Mouse (Mus musculus): Measurements from ENCODE around the gene Gm9780. TPM values are rescaled to one million over a fixed set of nuclear protein-coding genes. Genes with fewer than 3 reads are reported as not detected.
"Not testable (repeated sequence)": the region's sequence is repeated elsewhere in the genome, so short reads cannot be mapped to it uniquely, and the experiment has no call there.

Gm9780 gene
- total RNA-seq (2021): 1 to 10 TPM; 1.3 to 5.1 TPM

GRCm38 (mm10) chr14:26042611-26043010 lies at the start of gene Gm9780:
Gene Gm9780, minus strand, starts transcription at chr14:26042711.
- DNase-seq; intact Hi-C loops (cut with DNase I): not testable (repeated sequence)

GRCm38 (mm10) chr14:26081997-26082396 lies 39.5 kb upstream of the Gm9780 start, which contains the start of gene Cphx3:
Gene Cphx3, plus strand, starts transcription at chr14:26082297.
- DNase-seq; intact Hi-C loops (cut with DNase I): not testable (repeated sequence)

DNA sequence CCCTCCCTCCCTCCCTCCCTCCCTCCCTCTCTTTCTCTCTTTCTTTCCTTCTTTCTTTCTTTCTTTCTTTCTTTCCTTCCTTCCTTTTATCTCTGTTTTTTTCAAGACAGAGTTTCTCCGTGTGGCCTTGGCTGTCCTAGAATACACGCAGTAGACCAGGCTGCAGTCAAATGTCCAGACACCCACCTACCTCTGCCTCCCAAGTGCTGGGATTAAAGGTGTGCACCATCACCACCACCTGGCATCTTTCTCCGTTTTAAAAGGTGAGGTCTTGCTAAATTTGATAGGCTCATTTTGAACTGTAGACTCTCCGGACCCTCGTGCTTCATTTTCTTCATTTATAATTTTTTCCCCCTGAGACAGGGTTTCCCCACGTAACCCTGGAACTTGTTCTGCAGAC lies 38.7 kb upstream of the Gm9780 start, which contains the start of gene Cphx2:
Gene Cphx2, plus strand, starts transcription at position 301 of the 400 bp plus-strand sequence.
- not testable (repeated sequence) for DNase-seq

DNA sequence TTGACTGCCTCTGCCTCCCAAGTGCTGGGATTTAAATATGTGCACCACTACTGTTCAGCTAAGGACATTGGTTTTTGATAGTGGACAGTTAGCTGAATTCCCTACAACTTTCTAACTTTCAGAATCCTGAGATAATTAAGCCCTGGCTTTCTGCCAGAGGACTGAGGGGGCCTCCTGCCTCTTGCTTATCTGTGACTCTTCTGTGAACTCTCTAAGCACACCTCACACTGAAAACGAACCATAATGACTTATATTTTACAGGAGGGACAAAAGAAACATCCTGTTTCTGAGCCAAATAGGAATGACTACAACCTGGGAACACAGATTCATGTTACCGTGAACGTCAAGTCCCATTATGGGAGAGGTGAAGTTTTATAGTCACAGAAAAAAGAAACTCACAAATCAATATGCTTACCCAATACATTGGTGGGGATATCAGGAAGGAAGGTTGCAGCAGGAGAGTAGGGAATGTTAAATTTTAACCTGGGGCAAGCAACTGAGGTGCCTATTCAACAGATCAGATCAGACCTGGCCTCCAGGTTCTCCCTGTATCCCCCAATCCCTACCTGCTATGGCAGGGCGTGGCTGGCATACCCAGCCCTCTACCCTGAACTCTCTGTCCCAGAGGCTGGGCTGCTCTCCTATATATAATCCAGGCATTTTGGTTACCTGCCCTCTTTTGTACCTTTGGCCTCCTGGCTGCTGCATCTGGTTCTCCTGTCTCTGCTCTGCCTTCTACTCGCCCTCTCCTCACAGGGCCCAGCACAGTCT lies 34.3 kb upstream of the Gm9780 start:
- intact Hi-C loops (cut with DNase I); DNase-seq: not testable (repeated sequence)

More for the DNA sequence above, 38.7 kb upstream of the Gm9780 start, which contains the start of gene Cphx2:
- intact Hi-C loops (cut with DNase I): not testable (repeated sequence)

DNA sequence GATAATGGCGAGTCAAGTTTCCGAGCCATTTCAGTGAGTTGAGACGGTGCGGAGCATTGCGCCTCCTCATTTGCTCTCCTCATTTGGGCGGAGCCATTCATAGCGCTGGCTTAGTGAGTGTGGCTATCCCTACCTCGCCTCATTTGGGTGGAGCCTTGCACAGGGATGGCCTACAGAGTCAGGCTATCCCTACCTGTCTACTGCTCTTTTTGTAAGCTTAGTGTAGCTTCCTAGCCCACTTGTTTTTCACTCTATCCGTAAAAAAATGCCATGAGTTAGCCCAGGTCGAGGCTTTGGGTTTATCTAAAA lies 24.8 kb upstream of the Gm9780 start, which contains the start of gene Tmem254c:
Gene Tmem254c, minus strand, starts transcription at position 31 of the 309 bp plus-strand sequence.
- DNase-seq; intact Hi-C loops (cut with DNase I): not testable (repeated sequence)

GRCm38 (mm10) chr14:26066574-26067324 lies 24.2 kb upstream of the Gm9780 start:
- DNase-seq; intact Hi-C loops (cut with DNase I): not testable (repeated sequence)

- DNase-seq; intact Hi-C loops (cut with DNase I): not testable (repeated sequence)
Measured at GRCm38 (mm10) chr14:26059362-26059761, 16.9 kb upstream of the Gm9780 start.

DNA sequence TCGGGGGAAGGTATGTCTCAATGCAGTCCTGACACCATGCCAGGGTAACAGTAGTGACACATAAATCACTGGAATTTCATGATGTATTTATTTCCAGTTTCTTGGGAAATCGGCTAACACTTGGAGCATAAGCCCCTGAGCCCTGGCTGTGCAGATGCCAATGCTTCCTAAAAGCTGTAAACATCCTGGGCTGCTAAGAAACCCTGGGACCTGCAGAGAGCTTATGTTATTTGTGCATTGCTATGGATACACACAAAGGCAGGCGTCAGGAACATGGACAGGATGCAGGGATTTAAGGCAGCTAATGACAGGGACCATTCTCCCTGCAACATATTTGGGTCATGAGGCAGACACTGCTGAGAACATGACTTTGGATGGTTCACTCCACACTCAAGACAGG lies 15.7 kb upstream of the Gm9780 start:
- intact Hi-C loops (cut with DNase I); DNase-seq: not testable (repeated sequence)

- intact Hi-C loops (cut with DNase I); DNase-seq: not testable (repeated sequence)
Measured at GRCm38 (mm10) chr14:26048767-26049166, 6.3 kb upstream of the Gm9780 start.

GRCm38 (mm10) chr14:26047026-26047425 lies 4.5 kb upstream of the Gm9780 start:
- intact Hi-C loops (cut with DNase I); DNase-seq: not testable (repeated sequence)

- DNase-seq; intact Hi-C loops (cut with DNase I): not testable (repeated sequence)
Measured at GRCm38 (mm10) chr14:26045007-26045406, 2.5 kb upstream of the Gm9780 start.

GRCm38 (mm10) chr14:26035439-26035838 lies 7.1 kb downstream of the Gm9780 start:
- DNase-seq; intact Hi-C loops (cut with DNase I): not testable (repeated sequence)

GRCm38 (mm10) chr14:26034364-26034763 lies 8.1 kb downstream of the Gm9780 start:
- DNase-seq; intact Hi-C loops (cut with DNase I): not testable (repeated sequence)

GRCm38 (mm10) chr14:26025653-26026052 lies 16.9 kb downstream of the Gm9780 start:
- intact Hi-C loops (cut with DNase I); DNase-seq: not testable (repeated sequence)

- DNase-seq; intact Hi-C loops (cut with DNase I): not testable (repeated sequence)
Measured at GRCm38 (mm10) chr14:26022831-26023230, 19.7 kb downstream of the Gm9780 start.

DNA sequence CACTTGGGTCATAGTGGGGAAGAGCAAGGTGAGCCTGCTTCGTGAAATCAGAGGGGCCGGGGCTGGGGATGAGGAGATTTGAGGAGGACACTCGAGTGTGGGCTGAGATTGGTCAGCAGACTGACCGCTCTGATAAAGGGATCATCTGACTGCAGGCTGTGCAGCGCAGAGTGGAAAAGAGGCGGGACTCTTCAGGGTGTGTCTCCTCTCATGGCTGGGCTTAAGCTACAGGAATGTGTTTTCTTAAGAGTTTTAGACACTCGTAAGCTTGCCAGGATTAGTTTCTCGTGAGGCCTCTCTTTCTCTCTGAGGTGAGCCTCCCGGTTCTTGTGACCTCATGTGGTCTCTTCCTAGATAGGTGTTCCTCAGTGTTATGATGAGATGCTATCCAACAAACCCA lies 21.0 kb downstream of the Gm9780 start:
- DNase-seq; intact Hi-C loops (cut with DNase I): not testable (repeated sequence)

DNA sequence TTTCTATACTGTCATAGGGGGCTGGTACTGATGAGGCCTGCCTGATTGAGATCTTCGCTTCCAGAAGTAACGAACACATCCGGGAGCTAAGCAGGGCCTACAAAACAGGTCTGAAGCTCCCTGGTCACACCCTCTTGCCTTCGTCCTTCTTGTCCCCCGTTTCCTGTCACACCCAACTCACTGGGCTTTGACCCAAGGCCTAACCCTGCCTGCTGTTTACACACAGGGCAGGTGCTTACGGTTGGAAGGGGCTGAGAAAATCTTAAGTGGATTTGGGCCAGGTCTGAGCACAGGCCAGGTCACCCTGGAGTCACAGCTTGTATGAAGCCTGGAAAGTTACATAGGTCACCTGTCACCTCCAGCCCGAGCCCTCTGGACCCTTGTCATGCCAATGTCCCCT lies 26.1 kb downstream of the Gm9780 start:
- DNase-seq; intact Hi-C loops (cut with DNase I): not testable (repeated sequence)

DNA sequence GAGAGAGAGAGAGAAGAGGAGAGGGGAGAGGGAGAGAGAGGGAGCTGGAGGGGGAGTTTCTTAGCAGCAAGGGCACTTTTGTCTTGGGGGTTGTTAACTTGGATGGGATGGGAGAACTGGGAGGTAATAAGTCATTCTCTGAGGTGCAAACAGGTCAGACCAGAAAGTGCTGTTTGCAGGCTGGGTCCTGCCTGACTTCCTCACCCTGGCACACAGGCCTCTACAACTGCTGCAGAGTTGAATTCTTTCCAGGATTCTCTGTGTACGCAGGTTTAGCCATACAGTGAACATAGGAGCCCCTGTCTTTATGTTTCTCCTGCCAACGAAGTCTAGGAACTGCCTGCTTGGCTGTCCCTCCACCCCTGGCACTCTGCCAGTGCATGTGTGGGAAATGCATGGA lies 35.0 kb downstream of the Gm9780 start:
- DNase-seq; intact Hi-C loops (cut with DNase I): not testable (repeated sequence)

- DNase-seq: peak; percentile 5
- intact Hi-C loops (cut with DNase I): not testable (repeated sequence)
Measured at GRCm38 (mm10) chr14:25981880-25982279, 60.6 kb downstream of the Gm9780 start.

- DNase-seq; intact Hi-C loops (cut with DNase I): not testable (repeated sequence)
Measured at GRCm38 (mm10) chr14:25979242-25979941, 63.1 kb downstream of the Gm9780 start.

All from left cerebral cortex, postnatal 4 days (tissue).